Mouse (Mus musculus): Measurements from ENCODE around the gene Fkbpl.

The Fkbpl gene

GRCm38 (mm10) chr17:34663558-34663957 is 19.0 kb downstream of the Fkbpl start:
- CTCF ChIA-PET = no interaction called here

GRCm38 (mm10) chr17:34664472-34664871 is 19.9 kb downstream of the Fkbpl start:
- CTCF ChIA-PET = no interaction called here

GRCm38 (mm10) chr17:34670235-34670634 is 25.7 kb downstream of the Fkbpl start, which contains the start of gene Tnxb:
Gene Tnxb (plus strand): TSS chr17:34670535.
- CTCF ChIA-PET = no interaction called here

GRCm38 (mm10) chr17:34671151-34672066 is 26.8 kb downstream of the Fkbpl start:
- CTCF ChIA-PET = no interaction called here

GRCm38 (mm10) chr17:34672246-34672792 is 27.8 kb downstream of the Fkbpl start:
- CTCF ChIA-PET = no interaction called here

- CTCF ChIA-PET = no interaction called here
Measured at GRCm38 (mm10) chr17:34673139-34673538, 28.6 kb downstream of the Fkbpl start.

- CTCF ChIA-PET = no interaction called here
Measured at GRCm38 (mm10) chr17:34674524-34675204, 30.1 kb downstream of the Fkbpl start.

- CTCF ChIA-PET = interaction anchor here (0.6 kb wide), 1 partner anchor 1882 kb away, joined by 5 read pairs; no protein-coding TSS in a partner anchor
Measured at GRCm38 (mm10) chr17:34675205-34676092, 30.9 kb downstream of the Fkbpl start.

- CTCF ChIA-PET = interaction anchor here (0.6 kb wide), 1 partner anchor 1883 kb away, joined by 5 read pairs; no protein-coding TSS in a partner anchor
Measured at GRCm38 (mm10) chr17:34676093-34676460, 31.5 kb downstream of the Fkbpl start.

- CTCF ChIA-PET = no interaction called here
Measured at GRCm38 (mm10) chr17:34676671-34677070, 32.1 kb downstream of the Fkbpl start.

- CTCF ChIA-PET = interaction anchor here (0.7 kb wide), 1 partner anchor 814 kb away, joined by 3 read pairs; no protein-coding TSS in a partner anchor
Measured at GRCm38 (mm10) chr17:34680191-34680590, 35.6 kb downstream of the Fkbpl start.

- CTCF ChIA-PET = interaction anchor here (0.7 kb wide), 1 partner anchor 815 kb away, joined by 3 read pairs; no protein-coding TSS in a partner anchor
Measured at GRCm38 (mm10) chr17:34680621-34681020, 36.1 kb downstream of the Fkbpl start.

GRCm38 (mm10) chr17:34681132-34681571 is 36.6 kb downstream of the Fkbpl start:
- CTCF ChIA-PET = no interaction called here

- CTCF ChIA-PET = no interaction called here
Measured at GRCm38 (mm10) chr17:34681881-34682536, 37.4 kb downstream of the Fkbpl start.

GRCm38 (mm10) chr17:34683179-34683578 is 38.6 kb downstream of the Fkbpl start:
- CTCF ChIA-PET = no interaction called here

GRCm38 (mm10) chr17:34683686-34684220 is 39.2 kb downstream of the Fkbpl start:
- CTCF ChIA-PET = interaction anchor here (0.6 kb wide), 1 partner anchor 15 kb away, joined by 6 read pairs; no protein-coding TSS in a partner anchor

- CTCF ChIA-PET = interaction anchor here (0.6 kb wide), 1 partner anchor 16 kb away, joined by 6 read pairs; no protein-coding TSS in a partner anchor
Measured at GRCm38 (mm10) chr17:34684253-34684893, 39.8 kb downstream of the Fkbpl start.

- CTCF ChIA-PET = no interaction called here
Measured at GRCm38 (mm10) chr17:34685120-34686110, 40.9 kb downstream of the Fkbpl start.

- CTCF ChIA-PET = no interaction called here
Measured at GRCm38 (mm10) chr17:34688889-34689288, 44.3 kb downstream of the Fkbpl start.

Data from spleen, embryonic (tissue).